Mouse (Mus musculus) bone marrow macrophage, adult 2 months (primary cell): ENCODE measurements at regions not wholly inside any gene's neighbourhood (a gene's known extent, or its start where the extent isn't known, plus 50 kb on each side); places are given as distances from the start of the nearest gene placed in this dataset.

Source experiments
- CTCF ChIP-seq: IDR thresholded peaks from 2 replicates; pipeline ENCODE4 v1.5.1; 2012; ENCODE audit warnings: low read depth, mild to moderate bottlenecking, low read length, moderate library complexity
- POLR2A ChIP-seq: IDR thresholded peaks from 2 replicates; pipeline ENCODE4 v1.6.1; 2012; ENCODE audit warnings: mild to moderate bottlenecking, low read depth, low read length, borderline replicate concordance

DNA sequence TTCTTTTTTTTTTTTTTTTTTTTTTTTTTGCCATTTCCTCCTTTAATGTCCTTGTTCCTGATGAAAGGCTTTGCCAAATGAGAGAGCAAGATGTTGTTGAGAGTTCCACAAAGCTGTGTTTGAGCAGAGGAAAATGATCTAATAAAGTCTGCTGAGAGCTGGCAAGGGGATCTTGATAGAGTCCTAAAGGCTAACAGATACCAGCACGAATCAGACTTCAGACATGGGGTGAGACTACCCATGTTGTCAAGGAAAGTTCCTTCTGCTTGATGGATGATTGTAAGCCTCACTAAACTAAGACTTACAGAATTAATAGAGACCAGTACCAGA is 665.2 kb upstream of the Fam92a start:
- TF ChIP-seq CTCF (no peak), POLR2A (no peak)
